Mouse (Mus musculus): ENCODE measurements around the gene Gm12394. TPM values are rescaled to one million over a fixed set of nuclear protein-coding genes. Genes with fewer than 3 reads are reported as not detected.

The Gm12394 gene
- total and polyA plus RNA-seq, 3 experiments, result 0.02 to 0.10 TPM; not detected in 1

- TF ChIP-seq POLR2A (IDR thresholded peaks at IDR 0.05; ENCODE audit: insufficient read depth, low read depth, low read length), result no peak
- no peak for TF ChIP-seq EP300 (IDR thresholded peaks at IDR 0.05; ENCODE audit: insufficient read depth, low read depth, low read length)
- TF ChIP-seq CTCF (IDR thresholded peaks at IDR 0.05), result no peak
- Histone ChIP-seq H3K4me1 (ENCODE audit: control insufficient read depth, insufficient read depth, low read length) (no peaks in the 10 kb centered on the region), H3K9ac (ENCODE audit: low read depth, low read length) (no peak overlapping the region), H3K27me3 (ENCODE audit: control insufficient read depth, insufficient read depth, low read length) (no peaks in the 10 kb centered on the region), H3K4me3 (no peak overlapping the region), H3K36me3 (ENCODE audit: control insufficient read depth, insufficient read depth, low read length) (no peaks in the 10 kb centered on the region), H3K79me2 (replicated peaks; ENCODE audit: control insufficient read depth, insufficient read depth, low read length) (no peaks in the 10 kb centered on the region), H3K27ac (no peak overlapping the region)
- no peak for DNase-seq
- intact Hi-C loops (cut with DNase I), result no loop called here
- 43% methylated on average over 1 of the region's 1 CpGs for WGBS
Observed at GRCm38 (mm10) chr4:42880677-42880948, 24.0 kb upstream of the Gm12394 start.

- 53% methylated on average over 16 of the region's 16 CpGs for WGBS
- intact Hi-C loops (cut with DNase I), result loop anchor here (5.0 kb wide), 1 partner anchor 37 kb away; the partner anchor contains the start of gene Phf24
- Histone ChIP-seq H3K36me3 (ENCODE audit: control insufficient read depth, insufficient read depth, low read length) (no peaks in the 10 kb centered on the region), H3K9ac (ENCODE audit: low read depth, low read length) (no peak overlapping the region), H3K4me3 (no peak overlapping the region), H3K27me3 (ENCODE audit: control insufficient read depth, insufficient read depth, low read length) (no peaks in the 10 kb centered on the region), H3K79me2 (replicated peaks; ENCODE audit: control insufficient read depth, insufficient read depth, low read length) (no peaks in the 10 kb centered on the region), H3K27ac (no peak overlapping the region), H3K4me1 (ENCODE audit: control insufficient read depth, insufficient read depth, low read length) (no peaks in the 10 kb centered on the region)
- TF ChIP-seq CTCF (IDR thresholded peaks at IDR 0.05) (no peak), POLR2A (IDR thresholded peaks at IDR 0.05; ENCODE audit: insufficient read depth, low read depth, low read length) (no peak), EP300 (IDR thresholded peaks at IDR 0.05; ENCODE audit: insufficient read depth, low read depth, low read length) (no peak)
- DNase-seq, result no peak
Observed at GRCm38 (mm10) chr4:42879829-42880676, 23.5 kb upstream of the Gm12394 start.

GRCm38 (mm10) chr4:42877657-42878056, 21.1 kb upstream of the Gm12394 start:
- H3K79me2 ChIP-seq (replicated peaks; ENCODE audit: control insufficient read depth, insufficient read depth, low read length), result no peaks in the 10 kb centered on the region
- DNase-seq, result no peak
- TF ChIP-seq POLR2A (IDR thresholded peaks at IDR 0.05; ENCODE audit: insufficient read depth, low read depth, low read length) (no peak), CTCF (IDR thresholded peaks at IDR 0.05) (no peak), EP300 (IDR thresholded peaks at IDR 0.05; ENCODE audit: insufficient read depth, low read depth, low read length) (no peak)
- no peaks in the 10 kb centered on the region for H3K27me3 ChIP-seq (ENCODE audit: control insufficient read depth, insufficient read depth, low read length)
- intact Hi-C loops (cut with DNase I), result loop anchor here (1.0 to 5.0 kb wide), 3 partner anchors 40 to 88 kb away; partner anchors contain the start of gene Phf24
- 72% methylated on average over 2 of the region's 2 CpGs for WGBS
- no peaks in the 10 kb centered on the region for H3K4me1 ChIP-seq (ENCODE audit: control insufficient read depth, insufficient read depth, low read length)
- H3K9ac ChIP-seq (ENCODE audit: low read depth, low read length), result no peak overlapping the region
- no peak overlapping the region for H3K27ac ChIP-seq
- H3K4me3 ChIP-seq, result no peak overlapping the region
- H3K36me3 ChIP-seq (ENCODE audit: control insufficient read depth, insufficient read depth, low read length), result no peaks in the 10 kb centered on the region

GRCm38 (mm10) chr4:42876586-42877291, 20.2 kb upstream of the Gm12394 start:
- H3K27me3 ChIP-seq (ENCODE audit: control insufficient read depth, insufficient read depth, low read length), result no peaks in the 10 kb centered on the region
- no peaks in the 10 kb centered on the region for H3K4me1 ChIP-seq (ENCODE audit: control insufficient read depth, insufficient read depth, low read length)
- H3K79me2 ChIP-seq (replicated peaks; ENCODE audit: control insufficient read depth, insufficient read depth, low read length), result no peaks in the 10 kb centered on the region
- no peak overlapping the region for H3K4me3 ChIP-seq
- DNase-seq, result peak; percentile 35 to 38
- TF ChIP-seq EP300 (IDR thresholded peaks at IDR 0.05; ENCODE audit: insufficient read depth, low read depth, low read length), result peak; percentile 71; the same call in 1 of the 2 replicates
- TF ChIP-seq POLR2A (IDR thresholded peaks at IDR 0.05; ENCODE audit: insufficient read depth, low read depth, low read length), result no peak
- peak; percentile 78 for TF ChIP-seq CTCF (IDR thresholded peaks at IDR 0.05)
- no peak overlapping the region for H3K27ac ChIP-seq
- intact Hi-C loops (cut with DNase I), result loop anchor here (1.0 to 5.0 kb wide), 3 partner anchors 41 to 89 kb away; partner anchors contain the start of gene Phf24
- H3K36me3 ChIP-seq (ENCODE audit: control insufficient read depth, insufficient read depth, low read length), result no peaks in the 10 kb centered on the region
- 29% methylated on average over 5 of the region's 5 CpGs for WGBS
- no peak overlapping the region for H3K9ac ChIP-seq (ENCODE audit: low read depth, low read length)

- DNase-seq, result no peak
- intact Hi-C loops (cut with DNase I), result no loop called here
- Histone ChIP-seq H3K4me1 (ENCODE audit: control insufficient read depth, insufficient read depth, low read length) (no peaks in the 10 kb centered on the region), H3K9ac (ENCODE audit: low read depth, low read length) (no peak within 1 kb of the TSS), H3K79me2 (replicated peaks; ENCODE audit: control insufficient read depth, insufficient read depth, low read length) (no peaks in the 10 kb centered on the region), H3K4me3 (no peak within 1 kb of the TSS), H3K36me3 (ENCODE audit: control insufficient read depth, insufficient read depth, low read length) (no peaks in the 10 kb centered on the region), H3K27me3 (ENCODE audit: control insufficient read depth, insufficient read depth, low read length) (no peaks in the 10 kb centered on the region), H3K27ac (no peak within 1 kb of the TSS)
- TF ChIP-seq EP300 (IDR thresholded peaks at IDR 0.05; ENCODE audit: insufficient read depth, low read depth, low read length) (no peak), POLR2A (IDR thresholded peaks at IDR 0.05; ENCODE audit: insufficient read depth, low read depth, low read length) (no peak), CTCF (IDR thresholded peaks at IDR 0.05) (no peak)
- 71% methylated on average over 7 of the region's 7 CpGs for WGBS
Observed at GRCm38 (mm10) chr4:42874134-42874533, 17.6 kb upstream of the Gm12394 start, which contains the start of gene Fam205c. Gene Fam205c, minus strand, starts transcription at chr4:42874234.

All from heart, adult 2 months (tissue).